Mouse (Mus musculus): ENCODE data around the gene Poln.

DNA sequence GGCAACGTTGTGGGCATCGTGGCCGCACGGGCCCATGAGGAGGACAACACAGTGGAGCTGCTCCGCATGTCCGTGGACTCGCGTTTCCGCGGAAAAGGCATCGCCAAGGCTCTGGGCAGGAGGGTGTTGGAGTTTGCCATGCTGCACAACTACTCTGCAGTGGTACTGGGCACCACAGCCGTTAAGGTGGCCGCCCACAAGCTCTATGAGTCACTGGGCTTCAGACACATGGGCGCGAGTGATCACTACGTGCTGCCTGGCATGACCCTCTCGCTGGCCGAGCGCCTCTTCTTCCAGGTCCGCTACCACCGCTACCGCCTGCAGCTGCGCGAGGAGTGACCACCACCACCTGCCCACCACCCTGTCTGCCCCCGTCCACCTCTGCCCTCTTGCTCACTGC is 168.4 kb downstream of the Poln start:
- TF ChIP-seq CTCF (conservative IDR thresholded peaks at IDR 0.05; ENCODE audit: insufficient read depth, insufficient read length, low read depth, low read length) = no peak
- no peak for TF ChIP-seq POLR2A (IDR thresholded peaks at IDR 0.05; ENCODE audit: low read depth, low read length)
